Comparison of ENCODE assay signal across 11 mouse cellular contexts in the genomic region with DNA sequence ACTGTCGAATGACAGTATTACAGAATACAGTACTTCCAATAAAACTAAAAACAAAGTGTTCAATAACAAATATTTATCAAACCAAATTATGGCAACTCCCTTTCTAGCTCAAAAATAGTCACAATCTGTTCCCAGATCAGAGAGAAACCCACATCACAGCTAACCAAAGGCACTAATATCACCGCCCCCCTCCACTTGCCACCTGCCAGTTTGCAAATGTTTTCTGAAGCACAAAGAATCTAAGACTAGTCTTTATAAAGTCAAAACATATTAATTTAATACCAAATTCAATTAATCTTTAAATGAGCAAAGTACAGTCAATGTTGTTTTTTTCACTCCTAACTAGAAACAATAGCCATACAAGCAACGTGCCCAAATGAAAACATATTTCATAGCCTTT. TPM values are rescaled to one million over a fixed set of nuclear protein-coding genes. Genes with fewer than 3 reads are reported as not detected.
DNase-seq lines count a peak whose midpoint lies in the region; ATAC-seq lines count a peak whose summit lies in the region.
"Had no signal": no experiment of that assay in that cellular context is flagged by ENCODE, and none has a peak within 500 bp of the region (broad histone marks: within the 10 kb centered on the region; RNA-seq: fewer than 3 reads in every experiment).

No protein-coding gene starts in this region.

- peaks cover 53% of the 10 kb centered on the region for H3K36me3 ChIP-seq in erythroblast, embryonic 14.5 days (ENCODE audit: control insufficient read depth)
- no peaks in the 10 kb centered on the region for H3K36me3 ChIP-seq in lung, embryonic 16.5 days (ENCODE audit: control insufficient read depth, insufficient read depth, low read length)
- H3K36me3 ChIP-seq in liver, embryonic 12.5 days, result no peaks in the 10 kb centered on the region
- no peaks in the 10 kb centered on the region for H3K36me3 ChIP-seq in stomach, embryonic 16.5 days (ENCODE audit: control insufficient read depth, insufficient read depth, low read length)

- H3K9me3 ChIP-seq in erythroblast, embryonic 14.5 days (ENCODE audit: control insufficient read depth, low read length), result no peaks in the 10 kb centered on the region
- H3K9me3 ChIP-seq in lung, embryonic 16.5 days (ENCODE audit: control insufficient read depth, low read length), result no peaks in the 10 kb centered on the region
- H3K9me3 ChIP-seq in liver, embryonic 12.5 days (replicated peaks), result no peaks in the 10 kb centered on the region
- no peaks in the 10 kb centered on the region for H3K9me3 ChIP-seq in stomach, embryonic 16.5 days (replicated peaks; ENCODE audit: control insufficient read depth, low read length)

- H3K4me1 ChIP-seq in erythroblast, embryonic 14.5 days (ENCODE audit: control insufficient read depth), result peaks cover 73% of the 10 kb centered on the region
- H3K4me1 ChIP-seq in lung, embryonic 16.5 days (replicated peaks; ENCODE audit: control insufficient read depth, insufficient read depth, low read length), result peaks cover 51% of the 10 kb centered on the region
- H3K4me1 ChIP-seq in liver, embryonic 12.5 days, result peaks cover 71% of the 10 kb centered on the region
- H3K4me1 ChIP-seq in stomach, embryonic 16.5 days (ENCODE audit: control insufficient read depth, insufficient read depth, low read length), result peaks cover 43% of the 10 kb centered on the region

- WGBS in lung, embryonic 16.5 days, result 72% methylated on average over 3 of the region's 3 CpGs
- WGBS in liver, embryonic 12.5 days (ENCODE audit: insufficient replicate concordance), result 70% methylated on average over 3 of the region's 3 CpGs
- 73% methylated on average over 3 of the region's 3 CpGs for WGBS in stomach, embryonic 16.5 days

- intact Hi-C loops in left cerebral cortex, postnatal 4 days (cut with DNase I), result loop anchor here (5.0 to 10.0 kb wide), 3 partner anchors 61 to 222 kb away; no protein-coding TSS in a partner anchor

- ATAC-seq in erythroblast, adult 5-6 weeks (replicated peaks; ENCODE audit: low FRiP score, poor library complexity, severe bottlenecking), result no peak
- ATAC-seq in lung, embryonic 16.5 days (ENCODE audit: low read depth), result no peak
- ATAC-seq in liver, embryonic 12.5 days, result no peak
- no peak for ATAC-seq in stomach, embryonic 16.5 days (ENCODE audit: insufficient read depth, low FRiP score)

- H3K27ac ChIP-seq in lung, embryonic 16.5 days (ENCODE audit: low read length), result no peak overlapping the region
- no peak overlapping the region for H3K27ac ChIP-seq in liver, embryonic 12.5 days
- no peak overlapping the region for H3K27ac ChIP-seq in stomach, embryonic 16.5 days (ENCODE audit: low read length)

- no peaks in the 10 kb centered on the region for H3K27me3 ChIP-seq in erythroblast, embryonic 14.5 days (ENCODE audit: control insufficient read depth)
- no peaks in the 10 kb centered on the region for H3K27me3 ChIP-seq in lung, embryonic 16.5 days (ENCODE audit: control insufficient read depth, insufficient read depth, low read depth, low read length)
- H3K27me3 ChIP-seq in liver, embryonic 12.5 days (replicated peaks), result no peaks in the 10 kb centered on the region
- no peaks in the 10 kb centered on the region for H3K27me3 ChIP-seq in stomach, embryonic 16.5 days (ENCODE audit: control insufficient read depth, insufficient read depth, low read length)

- no peak overlapping the region for H3K9ac ChIP-seq in lung, embryonic 16.5 days (ENCODE audit: low read length)
- peak overlapping the region; percentile 99 for H3K9ac ChIP-seq in liver, embryonic 12.5 days
- no peak overlapping the region for H3K9ac ChIP-seq in stomach, embryonic 16.5 days (ENCODE audit: low read length)

- H3K4me3 ChIP-seq in erythroblast, embryonic 14.5 days (replicated peaks), result peak overlapping the region; percentile 95
- peak overlapping the region; percentile 13; the same call in 1 of the 2 replicates for H3K4me3 ChIP-seq in lung, embryonic 16.5 days (ENCODE audit: low read length)
- peak overlapping the region; percentile 88 for H3K4me3 ChIP-seq in liver, embryonic 12.5 days
- peak overlapping the region; percentile 92; the same call in 1 of the 2 replicates for H3K4me3 ChIP-seq in stomach, embryonic 16.5 days (replicated peaks; ENCODE audit: low read length)

- peak overlapping the region; percentile 60 for H3K4me2 ChIP-seq in lung, embryonic 16.5 days (ENCODE audit: low read depth, low read length)
- peak overlapping the region; percentile 78 for H3K4me2 ChIP-seq in liver, embryonic 12.5 days
- peak overlapping the region; percentile 93 for H3K4me2 ChIP-seq in stomach, embryonic 16.5 days (ENCODE audit: low read depth, low read length)

- DNase-seq in lung, postnatal 10 days, result no peak
- no peak for DNase-seq in left cerebral cortex, postnatal 4 days
- no peak for DNase-seq in adrenal gland, adult (ENCODE audit: inconsistent age in 2 of 2, low spot score in 1 of 2)
- DNase-seq: B cell, adult 2 months; embryo, embryonic 11 days; kidney, postnatal 10 days had no signal

RNA-seq across cellular contexts. Expression of gene Arhgap21, which starts 3.3 kb away (rescaled TPM):
- 4.9 and 5.1 TPM in 2 replicates for polyA plus RNA-seq in erythroblast, embryonic 14.5 days (2012)
- total RNA-seq in erythroblast, adult 5-6 weeks (2015; ENCODE audit: low replicate concordance), result 16.7 and 28.4 TPM in 2 replicates
- total RNA-seq in erythroblast, adult 5-6 weeks (2017; ENCODE audit: low replicate concordance), result 40.7 and 50.3 TPM in 2 replicates
- 10.5 and 11.1 TPM in 2 replicates for polyA plus RNA-seq in lung, embryonic 16.5 days (2015; fragmentation: Nextera tagmentation; extraction: Ambion mirVana)
- polyA plus RNA-seq in liver, embryonic 12.5 days (2016; fragmentation: Nextera tagmentation; extraction: Ambion mirVana), result 10.9 and 12.4 TPM in 2 replicates
- polyA plus RNA-seq in stomach, embryonic 16.5 days (2015; fragmentation: Nextera tagmentation; extraction: Ambion mirVana), result 9.3 and 9.5 TPM in 2 replicates
- total RNA-seq in left cerebral cortex, postnatal 4 days (2021), result 100 to 1,000 TPM; 235 to 259 TPM

Comparison
In these comparisons a context has a peak if more than half of its experiments do, and no peak if none do; other contexts are left out.
1. H3K4me3 ChIP-seq: peak in every context shown above with its lines; median percentile 95 in erythroblast, embryonic 14.5 days; 92 in stomach, embryonic 16.5 days; 88 in liver, embryonic 12.5 days; 13 in lung, embryonic 16.5 days.